Mouse (Mus musculus): Measurements from ENCODE around the gene Gtf2ird2.

Gene Gtf2ird2

DNA sequence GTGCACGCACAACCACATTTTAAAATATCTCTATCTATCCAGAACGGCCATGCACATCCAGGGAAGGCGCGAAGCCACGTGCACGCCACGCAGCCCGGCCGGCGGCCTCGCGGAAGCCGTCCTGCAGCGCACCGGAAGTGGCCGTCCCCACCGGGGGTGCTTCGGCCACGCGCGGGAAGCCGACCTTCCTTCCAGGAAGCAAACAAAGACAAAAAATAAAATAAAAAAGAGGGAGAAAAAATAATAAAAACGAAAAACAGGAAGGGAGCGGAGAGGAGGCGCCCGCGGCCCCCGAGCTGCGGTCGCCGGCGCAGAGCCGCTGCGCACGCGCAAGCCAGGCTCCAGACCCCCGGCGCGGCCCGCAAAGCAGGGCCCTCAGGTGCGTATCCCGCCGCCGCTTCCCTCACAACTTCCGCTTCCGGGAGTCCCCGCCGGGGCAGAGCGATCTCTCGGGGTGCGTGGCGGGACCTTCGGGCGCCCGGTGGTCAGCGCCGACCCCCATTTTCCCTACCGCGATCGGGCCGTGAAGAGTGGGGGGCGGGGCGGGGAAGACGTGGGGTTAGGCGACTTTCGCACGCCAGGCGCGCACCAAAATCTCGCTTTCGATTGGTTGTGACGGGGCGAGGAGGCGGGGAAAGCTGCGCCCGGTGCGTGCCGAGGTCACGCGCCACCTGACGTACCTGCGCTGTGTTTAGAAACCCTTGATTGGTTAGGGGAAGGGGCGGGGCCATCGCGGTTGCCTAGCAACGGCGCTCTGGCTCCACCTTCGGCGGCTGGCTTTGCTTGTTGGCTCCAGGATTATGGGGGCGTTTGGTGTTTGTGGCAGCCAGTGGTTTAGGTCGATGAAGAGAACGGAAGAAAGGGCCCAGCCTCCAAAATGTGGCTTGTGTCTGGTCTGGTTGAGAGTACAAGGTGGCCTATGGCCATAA is at the start of gene Gtf2ird2:
TSS of gene Gtf2ird2 (plus strand) at position 140 of the 929 bp plus-strand sequence.
- peak; percentile 89 for ATAC-seq (ENCODE audit: low TSS enrichment)

DNA sequence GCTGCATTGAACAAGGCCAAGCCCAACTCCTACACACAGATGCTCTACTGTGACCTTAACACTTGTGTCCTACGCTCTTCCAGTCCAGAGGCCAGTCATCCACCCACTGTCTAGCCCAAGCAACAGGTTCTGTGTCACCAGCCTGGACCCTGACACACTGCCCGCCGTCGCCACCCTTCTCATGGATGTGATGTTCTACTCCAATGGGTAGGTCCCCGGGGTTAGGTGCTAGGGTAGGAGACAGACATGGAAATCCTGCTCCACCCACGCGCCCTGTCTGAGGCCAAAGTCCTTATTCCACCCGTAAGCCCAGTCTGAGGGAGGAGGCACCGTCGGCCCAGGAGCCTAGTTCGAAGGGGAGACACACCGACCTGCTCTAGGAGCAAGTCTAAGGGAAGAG is 47.8 kb upstream of the Gtf2ird2 start:
- ATAC-seq (ENCODE audit: low TSS enrichment), result no peak

DNA sequence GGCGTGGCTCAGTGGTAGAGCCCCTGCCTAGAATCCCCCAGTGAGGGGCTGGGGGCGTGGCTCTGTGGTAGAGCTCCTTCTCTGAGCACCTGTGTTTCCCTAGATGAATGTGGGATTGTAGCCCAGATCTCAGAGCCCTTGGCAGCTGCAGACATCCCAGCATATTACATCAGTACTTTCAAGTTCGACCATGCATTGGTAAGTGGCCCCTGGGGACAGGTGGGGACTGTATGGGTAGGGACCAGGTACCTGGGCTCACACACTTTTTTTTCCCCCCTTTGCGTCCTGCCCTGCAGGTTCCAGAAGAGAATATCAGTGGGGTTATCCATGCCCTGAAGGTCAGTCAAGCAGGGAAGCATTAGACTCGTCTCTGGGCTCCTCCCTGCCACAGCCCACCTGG is 45.9 kb upstream of the Gtf2ird2 start:
- no peak for ATAC-seq (ENCODE audit: low TSS enrichment)

DNA sequence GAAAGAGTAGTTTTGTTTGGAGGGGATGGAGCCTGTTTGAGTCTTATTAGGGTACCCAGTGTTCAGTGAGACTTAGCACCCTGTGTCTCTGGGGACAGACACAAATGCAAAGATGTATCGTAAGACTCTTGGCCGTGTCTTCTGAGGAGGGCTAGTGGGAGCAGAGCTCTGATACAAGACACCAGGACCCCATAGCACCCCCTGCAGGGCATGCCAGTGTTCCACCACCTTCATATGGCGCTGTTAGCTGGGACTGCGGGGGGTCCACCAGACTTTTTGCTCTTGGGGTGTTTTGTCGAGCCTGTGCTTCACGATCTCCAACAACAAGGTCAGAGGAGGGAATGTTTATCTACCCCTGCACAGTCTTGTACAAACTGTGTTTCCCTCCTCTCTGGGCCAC is 44.4 kb upstream of the Gtf2ird2 start:
- no peak for ATAC-seq (ENCODE audit: low TSS enrichment)

DNA sequence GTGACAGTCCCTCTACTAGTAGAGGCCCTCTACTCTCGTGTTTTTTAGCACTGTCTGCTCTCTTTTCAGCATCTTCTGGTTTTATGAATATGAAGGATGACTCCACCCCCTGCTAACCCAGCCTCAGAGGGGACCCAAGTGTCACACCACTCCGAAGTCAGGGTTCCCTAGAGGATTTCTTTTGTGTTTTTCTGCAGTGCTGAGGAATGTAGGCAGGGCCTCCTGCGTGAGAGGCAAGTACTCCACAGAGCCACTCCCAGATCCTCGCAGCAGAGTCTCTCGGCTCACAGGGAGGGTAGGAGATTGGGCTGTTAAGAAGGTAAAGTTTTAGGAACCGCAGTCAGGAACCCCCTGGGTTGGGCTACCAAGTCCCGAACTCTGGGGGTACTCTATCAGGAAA is 42.6 kb upstream of the Gtf2ird2 start:
- ATAC-seq (ENCODE audit: low TSS enrichment), result no peak

DNA sequence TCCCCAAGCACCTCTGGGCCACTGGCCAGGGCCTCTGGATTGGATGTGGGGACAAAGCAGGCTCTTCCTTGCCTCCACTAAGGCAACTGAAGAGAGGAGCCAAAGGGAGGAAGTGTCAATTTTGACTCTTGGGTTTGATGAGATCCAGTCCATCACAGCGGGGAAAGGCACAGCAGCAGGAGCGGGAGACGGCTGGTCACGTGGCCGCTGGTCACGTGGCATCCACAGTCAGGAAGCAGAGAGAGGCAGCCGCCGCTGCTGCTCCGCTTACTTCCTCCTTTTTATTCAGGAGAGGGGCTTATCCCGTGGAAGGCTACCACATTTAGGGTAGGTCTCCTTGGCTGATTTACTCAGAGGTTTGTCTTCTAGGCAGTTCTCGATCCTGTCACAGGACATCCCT is 41.4 kb upstream of the Gtf2ird2 start:
- no peak for ATAC-seq (ENCODE audit: low TSS enrichment)

DNA sequence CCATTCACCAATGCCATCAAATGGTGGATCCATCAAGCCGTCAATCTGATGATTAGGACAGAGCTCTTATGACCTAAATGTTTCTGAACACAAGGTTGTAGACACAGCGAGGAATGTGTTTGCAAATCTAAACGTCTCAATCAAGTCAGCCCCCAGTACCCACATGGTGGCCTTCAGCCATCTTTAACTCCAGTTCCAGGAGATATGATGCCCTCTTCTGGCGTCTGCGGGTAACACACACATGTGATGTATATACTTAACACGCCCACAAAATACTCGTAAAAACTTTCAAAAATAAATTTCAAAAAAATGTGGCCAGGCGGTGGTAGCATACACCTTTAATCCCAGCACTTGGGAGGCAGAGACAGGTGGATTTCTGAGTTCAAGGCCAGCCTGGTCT is 38.8 kb upstream of the Gtf2ird2 start:
- no peak for ATAC-seq (ENCODE audit: low TSS enrichment)

DNA sequence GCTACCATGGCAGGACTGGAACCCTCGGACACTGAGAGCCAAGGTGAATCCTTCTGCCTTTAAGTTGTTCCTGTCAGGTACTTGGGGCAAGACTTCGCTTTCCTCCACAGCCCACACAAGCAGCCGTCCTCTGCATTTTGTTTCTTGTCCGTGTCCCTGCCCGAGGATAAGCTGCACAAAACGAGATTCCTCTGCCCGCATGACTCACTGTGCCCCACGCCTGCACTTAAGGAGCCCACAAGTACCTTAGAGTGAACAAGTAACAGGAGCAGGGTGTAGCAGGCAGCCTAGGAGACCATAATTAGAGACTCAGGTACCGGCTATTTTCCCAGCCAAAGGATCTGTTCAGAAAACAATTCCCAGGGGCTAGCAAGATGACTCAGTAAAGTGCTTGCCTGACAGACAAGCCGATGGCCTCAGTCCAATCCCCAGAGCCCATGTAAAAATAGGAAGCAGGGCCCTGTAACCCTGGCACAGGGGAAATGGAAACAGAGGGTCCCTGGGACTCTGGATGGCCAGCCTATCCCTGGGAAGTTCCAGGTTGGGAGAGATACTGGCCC is 36.5 kb upstream of the Gtf2ird2 start:
- ATAC-seq (ENCODE audit: low TSS enrichment), result peak; percentile 53; the same call in 1 of the 2 replicates

DNA sequence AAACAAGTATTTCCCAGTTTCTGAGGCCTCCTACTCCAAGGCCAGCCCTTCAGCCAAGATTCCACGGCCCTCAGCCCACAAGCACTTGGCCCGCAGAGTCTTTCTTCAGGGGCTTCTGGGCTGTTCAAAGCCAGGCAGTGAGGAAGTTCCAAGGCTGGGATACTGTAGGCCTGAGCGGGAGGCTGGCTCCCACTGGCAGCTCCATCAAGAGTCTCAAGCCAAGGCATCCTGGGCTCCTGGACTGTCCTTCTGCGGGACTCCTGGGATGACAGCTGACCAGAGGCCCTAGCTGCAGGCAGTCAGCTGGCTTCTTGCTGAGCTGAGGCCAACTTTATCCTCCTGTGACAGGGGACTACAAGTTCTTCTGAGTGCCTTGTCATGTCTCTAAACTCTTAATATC is 35.7 kb upstream of the Gtf2ird2 start:
- no peak for ATAC-seq (ENCODE audit: low TSS enrichment)

DNA sequence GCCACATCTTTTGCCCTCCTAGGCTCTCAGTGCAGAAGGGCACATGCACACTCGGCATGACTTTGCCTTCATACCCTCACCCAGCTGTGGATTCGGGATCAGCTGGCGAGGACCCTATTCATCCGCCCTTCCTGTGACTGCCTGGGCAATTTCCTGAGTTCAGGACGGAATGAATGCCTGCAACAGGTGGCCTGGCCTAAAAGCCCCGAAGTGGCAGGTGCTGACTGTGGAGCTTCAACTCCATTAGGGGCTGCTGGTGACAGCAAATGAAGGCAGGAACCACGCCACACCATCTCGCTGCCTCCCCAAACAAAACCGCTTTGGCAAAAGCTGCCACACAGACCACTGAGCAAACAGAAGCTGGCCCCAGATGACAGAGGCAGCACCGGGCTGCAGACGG is 31.9 kb upstream of the Gtf2ird2 start:
- ATAC-seq (ENCODE audit: low TSS enrichment), result no peak

DNA sequence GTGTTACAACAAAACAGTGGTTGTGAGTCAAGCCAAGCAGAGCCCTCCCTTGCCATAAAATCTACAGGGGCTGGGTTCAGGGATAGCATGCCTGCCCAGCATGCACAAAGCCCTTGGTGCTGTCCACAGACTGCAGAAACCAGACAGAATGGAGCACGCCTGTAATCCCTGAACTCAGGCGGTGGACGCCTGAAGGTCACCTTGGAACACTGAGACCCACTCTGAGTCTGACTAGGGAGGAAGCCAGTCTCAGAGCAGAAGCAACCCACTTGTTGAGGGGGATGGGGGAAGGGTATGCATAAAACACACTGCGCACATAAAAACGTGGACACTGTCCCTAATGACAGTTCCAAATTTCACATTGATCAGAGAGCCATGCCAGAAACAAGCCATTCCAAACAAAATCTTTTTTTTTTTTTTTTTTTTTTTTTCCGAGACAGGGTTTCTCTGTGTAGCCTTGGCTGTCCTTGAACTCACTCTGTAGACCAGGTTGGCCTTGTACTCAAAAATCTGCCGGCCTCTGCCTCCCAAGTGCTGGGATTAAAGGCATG is 27.8 kb upstream of the Gtf2ird2 start:
- no peak for ATAC-seq (ENCODE audit: low TSS enrichment)

DNA sequence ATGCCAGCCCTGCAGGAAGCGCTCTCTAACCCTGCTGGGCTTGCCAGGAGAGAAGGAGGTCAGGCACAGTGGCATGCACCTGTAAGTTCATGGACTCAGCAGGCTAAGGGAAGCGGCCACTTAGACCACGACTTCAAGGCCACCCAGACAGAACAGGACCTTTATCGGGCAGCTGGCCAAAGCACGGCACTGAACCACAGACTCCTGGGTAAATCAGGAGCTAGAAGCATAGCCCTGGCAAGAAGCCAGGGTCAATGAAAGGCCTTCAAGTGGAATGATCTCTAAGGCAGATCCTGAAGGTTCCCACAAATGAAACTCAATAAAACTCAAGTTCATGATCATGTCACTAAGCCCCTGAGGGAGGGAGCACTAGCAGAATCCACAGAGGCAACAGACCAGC is 19.1 kb upstream of the Gtf2ird2 start:
- no peak for ATAC-seq (ENCODE audit: low TSS enrichment)

DNA sequence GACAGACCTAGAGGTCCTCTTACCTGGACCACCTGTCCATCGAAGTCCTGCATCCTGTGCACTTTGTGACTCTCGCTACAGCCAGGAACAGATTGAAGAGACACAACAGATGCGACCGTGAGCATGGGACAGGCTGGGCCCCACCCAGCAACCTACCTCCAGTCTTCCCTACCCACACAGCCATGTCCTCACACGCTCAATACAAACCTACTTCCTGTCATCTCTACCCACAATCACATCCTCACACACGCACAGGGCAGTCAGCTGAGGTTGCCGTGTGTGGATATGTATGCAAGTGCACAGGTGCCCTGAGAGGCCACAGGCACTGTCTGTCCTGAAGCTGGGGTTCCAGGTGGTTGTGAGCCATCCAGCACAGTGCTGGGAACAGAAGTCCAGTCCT is 17.2 kb upstream of the Gtf2ird2 start:
- ATAC-seq (ENCODE audit: low TSS enrichment), result no peak

DNA sequence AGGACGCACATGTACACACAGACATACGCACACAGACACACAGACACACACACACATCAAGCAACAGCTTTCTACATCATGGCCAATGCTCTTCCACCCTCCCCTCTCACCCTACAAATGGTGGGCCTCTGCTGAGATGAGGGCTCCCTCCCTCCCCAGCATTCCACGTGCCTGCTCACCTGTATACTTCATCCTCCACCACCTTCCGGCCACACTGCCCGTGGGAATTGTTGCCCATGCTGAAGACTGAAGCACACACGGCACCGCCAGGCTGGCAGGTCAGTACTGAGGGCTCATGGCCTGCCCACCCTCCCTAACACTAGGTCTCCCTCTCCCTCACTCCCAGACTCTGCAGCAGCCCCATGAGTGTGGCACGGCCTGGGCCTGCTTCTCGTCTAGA is 15.8 kb upstream of the Gtf2ird2 start:
- ATAC-seq (ENCODE audit: low TSS enrichment), result no peak

DNA sequence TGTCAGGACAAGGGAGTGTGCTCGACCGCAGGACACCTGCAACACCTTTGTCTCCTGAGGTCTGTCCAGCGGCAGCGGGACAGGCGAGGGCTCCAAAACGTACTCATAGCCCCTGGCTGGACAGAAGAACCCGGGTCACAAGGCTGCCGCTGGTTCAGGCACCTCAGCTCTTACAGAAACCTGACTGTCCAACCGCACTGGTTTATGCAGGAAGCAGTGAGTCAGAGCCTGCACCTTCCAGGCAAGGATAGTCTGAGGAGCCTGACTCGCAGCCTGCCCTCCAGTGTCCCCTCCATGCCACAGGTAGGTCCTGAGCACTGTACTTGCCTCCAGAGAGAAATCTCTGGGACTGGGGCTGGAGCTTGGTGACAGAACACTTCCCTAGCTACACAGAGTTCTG is 14.6 kb upstream of the Gtf2ird2 start:
- no peak for ATAC-seq (ENCODE audit: low TSS enrichment)

DNA sequence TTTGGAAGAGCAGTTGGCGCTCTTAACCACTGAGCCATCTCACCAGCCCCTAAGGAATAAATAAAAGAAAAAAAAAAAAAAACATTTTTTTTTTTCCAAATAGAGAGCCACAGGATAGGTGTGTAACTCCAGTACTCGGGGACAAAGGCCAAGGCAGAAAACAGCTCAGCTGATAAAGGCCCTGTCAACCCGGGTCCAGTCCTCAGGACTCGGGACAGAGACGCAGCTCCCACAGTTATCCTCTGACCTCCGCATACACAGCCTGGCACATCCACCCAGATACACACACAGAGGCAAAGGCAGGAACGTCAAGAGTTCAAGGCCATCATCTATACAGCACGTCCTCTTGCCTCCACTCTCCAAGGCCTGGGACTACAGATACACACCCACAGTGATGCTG is 13.7 kb upstream of the Gtf2ird2 start:
- no peak for ATAC-seq (ENCODE audit: low TSS enrichment)

DNA sequence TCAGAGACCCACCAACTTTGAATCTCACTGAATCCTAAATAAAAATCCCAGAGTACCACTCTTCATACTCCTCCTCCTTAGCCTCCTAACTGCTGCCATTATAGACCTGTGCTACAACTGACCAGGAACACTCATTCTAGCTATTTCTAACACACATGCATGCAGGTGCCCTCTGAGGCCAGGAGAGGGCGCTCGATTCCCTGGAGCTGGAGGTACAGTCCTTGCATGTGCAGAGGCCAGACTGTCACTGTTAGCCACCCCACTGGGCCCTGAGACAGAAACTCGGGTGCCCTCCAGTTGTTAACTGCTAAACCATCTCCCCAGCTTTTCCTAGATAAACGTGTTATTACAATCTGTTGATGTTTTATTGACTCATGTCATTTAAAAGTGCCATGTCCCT is 10.6 kb upstream of the Gtf2ird2 start:
- no peak for ATAC-seq (ENCODE audit: low TSS enrichment)

DNA sequence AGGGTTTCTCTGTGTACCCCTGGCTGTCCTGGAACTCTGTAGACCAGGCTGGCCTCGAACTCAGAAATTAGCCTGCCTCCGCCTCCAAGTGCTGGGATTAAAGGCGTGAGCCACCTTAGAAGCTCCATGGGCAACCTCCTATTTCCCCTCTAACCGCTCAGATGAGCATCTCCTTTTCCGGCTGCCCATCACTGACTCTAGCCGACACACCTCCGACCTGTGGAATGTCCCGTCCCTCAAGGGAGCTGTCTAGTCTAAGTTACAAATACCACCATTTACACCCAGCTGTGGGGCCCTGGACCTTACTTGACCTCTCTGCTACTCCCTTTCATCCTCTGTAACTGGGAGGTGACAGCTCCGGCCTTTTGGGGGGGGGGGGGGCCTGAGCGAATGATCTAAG is 8.1 kb upstream of the Gtf2ird2 start:
- ATAC-seq (ENCODE audit: low TSS enrichment), result no peak

DNA sequence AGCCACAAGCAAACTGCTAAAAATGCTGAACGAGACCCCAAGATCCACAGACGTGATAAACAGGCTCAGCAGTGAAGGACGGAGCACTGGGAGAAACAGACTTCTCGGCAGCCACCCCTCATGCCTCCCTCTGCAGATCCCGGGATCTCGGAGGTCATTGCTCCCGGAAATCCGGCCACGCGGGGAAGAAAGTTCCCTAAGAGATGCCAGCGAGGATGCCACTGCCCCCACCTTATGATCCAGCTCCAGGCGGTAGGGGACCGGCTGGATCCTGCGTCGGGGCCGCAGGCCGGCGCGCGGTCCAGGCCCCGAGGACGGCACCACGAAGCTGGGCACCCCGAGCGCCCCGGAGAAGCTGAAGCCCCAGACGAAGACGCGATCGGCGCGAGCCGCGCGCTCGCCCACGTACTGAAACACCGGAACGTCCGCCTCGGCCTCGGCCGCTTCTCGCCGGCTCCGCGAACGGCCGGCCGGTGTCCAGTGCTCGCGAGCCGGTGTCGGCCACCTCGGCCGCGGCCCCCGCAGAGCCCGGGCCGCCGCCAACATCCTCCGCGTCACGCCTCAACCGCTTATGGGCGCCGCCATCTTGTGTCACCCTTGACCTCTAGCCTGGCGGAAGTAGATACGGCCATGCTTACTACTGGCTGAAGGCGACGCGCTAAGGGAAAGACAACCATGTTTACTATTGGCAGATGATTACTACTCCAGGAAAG is 7.5 kb upstream of the Gtf2ird2 start, which contains the start of gene Rcc1l:
TSS of gene Rcc1l (minus strand) at position 606 of the 713 bp plus-strand sequence.
- peak; percentile 88 for ATAC-seq (ENCODE audit: low TSS enrichment)

DNA sequence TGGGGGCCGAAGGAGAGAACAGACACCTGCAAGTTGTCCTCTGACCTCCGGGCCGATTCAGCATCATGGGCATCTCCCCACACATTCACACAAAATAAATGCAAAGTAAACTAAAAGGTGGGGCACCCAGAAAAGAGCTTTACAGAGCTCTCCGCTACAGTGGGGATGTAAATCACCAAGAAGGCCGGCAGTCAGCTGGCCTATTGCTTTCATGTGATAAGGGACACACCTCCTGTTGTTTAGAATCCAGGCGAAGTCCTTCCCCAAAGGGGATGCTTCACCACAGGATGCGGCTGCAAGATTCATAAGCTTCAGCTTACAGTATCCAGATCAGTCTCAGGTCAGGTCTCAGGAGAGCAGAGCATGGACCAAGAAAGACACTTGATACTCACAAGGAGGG is 5.3 kb upstream of the Gtf2ird2 start:
- no peak for ATAC-seq (ENCODE audit: low TSS enrichment)

DNA sequence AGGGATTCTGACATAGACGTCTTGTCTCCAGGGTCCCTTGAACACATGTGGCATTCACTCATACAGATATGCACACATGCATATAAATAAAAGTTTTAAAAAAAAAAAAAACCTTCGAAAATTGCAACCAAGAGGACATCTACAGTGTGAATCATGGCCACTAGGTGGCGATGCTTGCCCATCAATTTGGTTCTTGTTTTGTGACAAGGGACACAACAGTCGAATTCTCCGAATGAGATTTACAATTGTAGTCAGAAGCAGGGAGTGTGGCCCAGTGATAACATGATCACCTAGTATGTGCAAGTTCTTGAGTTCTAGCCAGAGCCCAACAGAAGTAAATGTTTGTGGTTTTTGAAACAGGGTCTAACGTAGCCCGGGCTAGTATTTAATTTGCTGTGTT is 3.9 kb upstream of the Gtf2ird2 start:
- ATAC-seq (ENCODE audit: low TSS enrichment), result 0 out of 2 replicates have a peak, but pooled peaks have one; percentile 14

DNA sequence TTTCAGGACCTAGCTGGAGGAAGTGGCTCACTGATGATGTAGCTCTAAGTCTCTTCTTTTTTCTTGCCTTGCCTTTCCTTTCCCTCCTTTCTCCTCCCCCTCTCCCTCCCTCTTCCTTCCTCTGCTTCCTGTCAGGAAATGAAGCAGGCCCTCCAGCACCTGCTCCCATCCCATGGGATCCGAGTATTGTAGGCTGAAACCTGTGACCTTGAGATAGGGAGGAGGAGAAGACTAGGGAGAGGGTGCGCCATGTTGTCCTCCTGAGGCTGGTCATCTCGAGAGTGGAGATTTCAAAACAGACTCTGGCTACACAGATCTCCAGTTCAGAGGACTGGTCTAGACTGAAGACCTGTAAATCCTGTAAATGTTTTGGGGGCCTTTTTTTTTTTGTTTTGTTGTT is 1.6 kb upstream of the Gtf2ird2 start:
- no peak for ATAC-seq (ENCODE audit: low TSS enrichment)

Data from frontal cortex, adult (tissue).